Mouse (Mus musculus) CD4-positive, CD25-positive, alpha-beta regulatory T cell, adult 2 months (primary cell): Measurements from ENCODE around the gene Ruvbl2.

ENCODE experiments used
- DNase-seq: peaks from one replicate; pipeline ENCODE4 v3.0.0-alpha.2; 2012; ENCODE audit warnings: low read depth, low spot score

Ruvbl2 gene

DNA sequence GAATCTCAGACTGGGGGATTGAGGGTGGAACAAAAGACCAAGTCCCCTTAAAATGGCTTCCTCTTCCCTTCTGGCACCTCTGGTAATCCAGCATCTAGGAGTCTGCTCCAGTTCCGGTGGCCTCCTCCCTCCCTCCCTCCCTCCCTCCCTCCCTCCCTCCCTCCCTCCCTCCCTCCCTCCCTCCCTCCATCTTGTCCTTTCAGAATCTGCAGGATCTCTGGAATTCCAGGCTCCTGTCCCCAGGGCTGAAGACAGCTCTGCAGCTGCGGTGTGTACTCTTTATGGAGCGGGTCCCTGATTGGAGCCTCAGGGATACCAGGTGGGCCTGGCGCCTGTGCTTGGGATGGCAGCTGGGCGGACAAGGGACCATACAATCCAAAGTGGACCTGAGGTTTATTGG is 23.4 kb upstream of the Ruvbl2 start:
- no peak for DNase-seq

DNA sequence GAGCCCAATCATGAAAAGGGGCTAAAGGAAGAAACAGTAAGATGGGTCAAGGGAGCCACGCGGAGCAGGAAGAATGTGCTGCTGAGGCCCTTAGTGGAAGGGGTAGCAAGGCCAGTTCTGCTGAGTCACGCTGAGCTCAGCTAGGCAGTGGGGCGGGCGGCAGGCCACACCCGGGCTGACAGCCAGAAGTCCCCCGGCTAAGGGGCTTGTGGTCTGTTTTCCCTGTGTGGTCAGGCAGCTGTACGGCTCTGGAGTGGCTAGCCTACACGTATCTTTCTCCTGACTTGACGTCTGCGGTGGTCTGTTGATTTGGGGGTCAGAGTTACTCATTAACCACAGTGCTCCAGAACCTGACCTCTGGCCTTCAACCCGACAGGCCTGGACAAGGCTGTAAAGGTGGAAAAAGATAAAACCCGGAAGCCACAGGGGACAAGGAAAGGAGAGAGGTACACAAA is 23.0 kb upstream of the Ruvbl2 start:
- no peak for DNase-seq

DNA sequence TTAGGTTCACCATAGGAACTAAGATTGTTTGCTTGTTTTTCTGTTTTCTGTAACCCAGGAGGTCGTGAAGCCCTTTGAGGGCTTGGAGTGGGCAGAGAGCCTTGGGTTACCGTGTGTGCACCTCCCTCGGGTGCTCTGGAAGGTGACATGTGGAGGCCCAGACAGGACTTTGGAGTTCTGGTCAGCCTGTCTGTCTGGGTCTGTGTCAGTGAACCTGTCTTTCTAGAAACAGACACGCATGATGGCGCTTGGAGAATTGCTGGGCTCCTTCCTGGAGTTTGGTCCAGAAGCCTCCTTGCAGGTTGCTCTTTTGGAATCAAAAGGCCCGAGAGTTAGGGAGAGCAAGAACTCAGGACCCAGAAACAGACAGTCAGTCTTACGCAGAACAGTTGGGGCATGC is 22.5 kb upstream of the Ruvbl2 start:
- DNase-seq = peak; percentile 42

DNA sequence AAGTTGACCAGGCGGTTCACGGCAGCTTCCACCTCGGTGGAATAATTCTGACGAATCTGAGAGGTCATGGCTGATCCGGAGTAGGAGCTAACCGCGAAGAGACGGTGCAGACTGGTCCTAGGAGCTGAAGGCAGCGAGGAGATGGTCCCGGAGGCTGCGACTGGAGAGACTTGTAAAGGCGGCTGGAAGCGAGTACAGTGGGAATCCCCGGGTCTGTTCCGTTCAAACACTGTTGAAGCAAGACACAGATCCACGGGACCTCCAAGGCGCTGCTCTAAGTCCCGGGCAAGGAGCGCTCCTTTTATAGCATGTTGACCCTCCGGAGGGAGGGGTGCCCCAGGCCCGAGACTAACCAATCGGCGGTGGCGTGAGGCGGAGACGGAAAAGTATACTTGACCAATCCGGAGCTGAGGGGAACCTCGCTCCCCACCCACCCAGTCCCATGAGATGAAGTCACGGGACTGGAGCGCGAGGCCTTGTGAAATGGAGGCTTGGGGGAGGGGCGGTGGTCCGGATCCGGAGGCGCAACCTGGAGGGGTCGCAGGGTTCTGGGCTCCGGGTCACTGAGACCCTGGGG is 21.8 kb upstream of the Ruvbl2 start, which contains the start of gene Ftl1:
TSS of gene Ftl1 (minus strand) at position 321 of the 577 bp plus-strand sequence.
- peak; percentile 96 for DNase-seq

DNA sequence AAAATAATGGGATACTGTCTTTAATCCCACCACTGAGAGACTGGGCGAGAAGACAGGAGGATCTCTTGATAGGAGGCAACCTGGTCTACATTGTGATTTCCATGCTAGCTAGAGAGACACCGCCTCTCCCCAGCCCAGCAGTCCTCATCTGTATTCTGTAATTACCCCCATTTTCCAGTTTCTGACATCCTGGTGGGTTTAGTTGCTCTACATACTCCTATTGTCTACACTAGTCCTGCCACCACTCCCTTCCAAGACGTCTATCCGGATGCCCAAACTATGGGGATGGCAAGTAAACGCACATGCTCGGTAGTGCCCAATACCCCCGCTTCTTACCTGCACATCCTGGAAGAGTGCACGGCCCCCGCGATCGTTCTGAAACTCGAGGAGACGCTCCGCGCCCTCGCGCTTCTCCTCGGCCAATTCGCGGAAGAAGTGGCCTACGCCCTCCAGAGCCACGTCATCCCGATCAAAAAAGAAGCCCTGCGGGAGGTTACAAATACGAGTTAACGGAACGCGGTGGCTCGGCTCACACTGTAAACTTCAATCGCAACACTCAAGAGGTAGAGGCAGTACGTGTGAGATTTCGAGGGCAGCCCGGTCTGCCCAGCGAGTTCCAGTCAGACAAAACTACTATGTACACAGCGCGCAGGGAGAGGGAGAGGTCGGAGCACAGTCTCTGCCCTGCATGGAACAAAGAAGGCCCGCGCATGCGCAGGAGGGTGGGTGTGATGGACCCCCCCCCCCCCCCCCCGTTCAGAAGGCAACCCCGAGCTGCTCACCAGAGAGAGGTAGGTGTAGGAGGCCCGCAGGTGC is 21.1 kb upstream of the Ruvbl2 start:
- DNase-seq = peak; percentile 89

DNA sequence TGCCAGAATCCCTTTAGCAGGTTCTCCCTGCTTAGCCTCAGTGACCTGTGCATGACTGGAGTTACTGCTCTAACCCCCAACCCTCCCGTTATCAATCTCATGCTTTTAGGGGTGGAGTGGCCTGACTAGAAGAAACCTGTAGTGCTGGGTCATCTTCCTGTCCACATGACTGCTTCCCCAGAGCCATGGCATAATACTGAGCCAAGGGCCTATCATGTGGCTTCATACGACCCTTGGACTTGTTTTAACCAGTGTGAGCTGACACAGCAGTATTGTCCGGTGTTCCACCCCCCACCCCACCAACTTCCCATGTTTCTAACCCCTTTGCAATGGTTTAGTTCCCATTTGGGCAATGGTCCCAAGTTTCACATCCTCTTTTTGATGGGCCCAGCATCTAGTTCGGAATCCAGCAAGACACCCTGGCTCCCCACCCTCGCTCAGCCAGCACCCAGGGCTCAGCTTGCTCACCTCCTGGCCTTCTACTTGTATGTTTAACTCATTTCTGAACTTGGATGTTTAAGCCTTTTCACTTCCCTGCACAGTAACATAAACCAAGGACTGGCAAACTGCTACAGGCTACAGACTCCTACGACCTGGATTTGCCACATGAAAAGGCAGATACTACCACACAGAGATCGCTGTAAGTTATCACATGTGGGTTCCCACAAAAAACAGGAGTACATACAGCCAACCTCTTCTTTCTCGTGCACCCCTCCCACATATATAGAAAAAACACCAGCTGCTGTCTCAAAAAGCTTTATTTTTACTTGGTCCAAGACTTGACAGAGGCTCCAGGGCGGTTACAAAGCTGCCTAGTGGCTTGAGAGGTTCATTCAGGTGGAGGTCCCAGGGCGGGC is 19.5 kb upstream of the Ruvbl2 start:
- peak; percentile 34 for DNase-seq

DNA sequence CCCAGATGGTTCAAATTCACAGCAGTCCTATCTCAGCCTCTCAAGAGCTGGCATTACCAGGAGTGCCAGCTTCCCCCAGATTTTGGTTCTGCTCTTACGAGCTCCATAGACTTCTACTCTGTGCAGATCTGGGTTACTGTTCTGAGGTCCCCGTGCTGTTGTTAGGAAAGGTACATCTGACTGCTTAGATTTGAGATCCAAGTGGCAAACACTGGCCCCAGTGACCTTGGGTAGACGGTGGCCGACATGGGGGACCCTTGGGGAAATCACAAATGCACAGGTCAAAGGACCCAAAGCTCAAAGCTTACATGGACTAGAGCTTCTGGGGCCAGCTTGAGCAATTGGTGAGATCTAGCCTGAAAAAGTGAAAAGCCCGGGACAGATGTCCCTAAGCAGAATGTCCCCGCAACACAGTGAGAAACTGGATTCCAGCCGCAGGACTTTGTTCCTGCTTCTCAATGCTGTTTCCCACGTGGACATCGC is 18.9 kb upstream of the Ruvbl2 start:
- DNase-seq = no peak

DNA sequence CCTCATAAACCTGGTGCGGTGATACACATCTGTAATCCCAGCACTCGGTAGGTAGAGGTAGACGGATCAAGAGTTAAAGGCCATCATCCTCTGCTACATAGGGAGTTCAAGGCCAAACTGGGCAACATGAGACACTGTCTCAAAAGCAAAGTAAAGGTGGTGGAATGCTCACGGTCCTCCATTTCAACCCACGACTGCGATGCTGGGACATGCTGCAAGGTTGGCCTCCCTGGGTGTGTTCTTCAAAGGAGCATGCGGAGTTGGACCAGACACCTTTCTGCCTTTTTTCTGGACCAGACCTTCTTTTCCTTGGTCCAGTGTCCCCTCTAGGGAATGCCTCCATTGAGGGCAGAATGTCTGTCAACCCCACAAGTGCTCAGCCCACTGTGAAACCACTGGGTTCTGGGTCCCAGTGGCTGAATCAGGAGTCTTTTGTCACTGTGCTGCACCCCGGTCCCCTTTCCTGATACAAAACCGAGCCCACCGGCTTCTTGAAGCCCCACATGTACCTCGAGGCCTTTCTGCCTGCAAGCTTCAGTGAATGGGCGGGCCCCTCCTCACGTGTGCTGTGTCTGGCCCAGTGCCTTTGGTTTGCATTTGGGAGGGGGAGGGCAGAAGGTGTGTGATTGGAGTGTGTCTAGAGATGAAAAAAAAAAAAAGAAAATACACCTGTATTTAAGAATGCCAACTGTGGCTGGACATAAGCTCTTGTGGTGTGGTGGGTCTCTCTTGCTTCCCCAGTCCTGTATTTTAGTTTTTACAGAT is 18.2 kb upstream of the Ruvbl2 start:
- no peak for DNase-seq

DNA sequence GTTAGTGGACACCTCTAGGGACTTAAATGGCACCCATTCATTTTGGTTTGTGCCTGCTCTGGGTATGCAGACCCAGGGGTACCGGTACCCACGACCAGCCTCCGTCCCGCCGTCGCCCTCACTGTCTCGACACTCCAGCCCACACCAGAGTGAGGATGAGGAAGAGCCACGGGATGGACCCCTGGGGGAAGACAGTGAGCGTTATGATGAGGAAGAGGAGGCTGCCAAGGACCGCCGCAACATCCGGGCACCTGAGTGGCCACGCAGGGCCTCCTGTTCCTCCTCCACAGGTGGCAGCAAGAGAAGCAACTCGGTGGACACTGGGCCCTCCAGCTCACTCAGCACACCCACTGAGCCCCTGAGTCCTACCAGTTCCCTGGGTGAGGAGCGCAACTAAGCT is 17.1 kb upstream of the Ruvbl2 start:
- DNase-seq = no peak

DNA sequence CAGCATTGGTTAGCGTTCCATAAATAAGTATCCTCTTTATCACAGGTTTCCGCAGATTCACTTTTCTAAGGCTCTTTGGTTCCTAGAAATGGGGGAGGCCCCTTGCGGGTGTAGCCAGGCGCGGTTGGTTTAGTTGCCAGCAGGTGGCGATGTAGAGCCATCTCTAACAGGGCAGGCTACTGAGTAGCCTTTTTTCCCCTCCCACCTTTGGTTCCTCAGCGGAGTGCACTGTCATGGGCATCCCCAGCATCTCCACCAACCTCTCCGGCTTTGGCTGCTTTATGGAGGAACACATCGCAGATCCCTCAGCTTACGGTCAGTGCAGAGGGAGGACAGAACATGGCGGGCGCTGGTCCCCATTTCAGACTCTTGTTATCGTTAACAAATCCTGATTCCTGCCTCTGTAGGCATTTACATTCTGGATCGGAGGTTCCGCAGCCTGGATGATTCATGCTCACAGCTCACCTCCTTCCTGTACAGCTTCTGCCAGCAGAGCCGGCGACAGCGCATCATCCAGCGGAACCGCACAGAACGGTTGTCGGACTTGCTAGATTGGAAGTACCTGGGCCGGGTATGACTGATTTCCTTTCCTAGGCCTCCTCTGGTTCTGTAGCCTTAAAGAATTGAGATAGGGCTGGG is 13.6 kb upstream of the Ruvbl2 start:
- DNase-seq = peak; percentile 93

DNA sequence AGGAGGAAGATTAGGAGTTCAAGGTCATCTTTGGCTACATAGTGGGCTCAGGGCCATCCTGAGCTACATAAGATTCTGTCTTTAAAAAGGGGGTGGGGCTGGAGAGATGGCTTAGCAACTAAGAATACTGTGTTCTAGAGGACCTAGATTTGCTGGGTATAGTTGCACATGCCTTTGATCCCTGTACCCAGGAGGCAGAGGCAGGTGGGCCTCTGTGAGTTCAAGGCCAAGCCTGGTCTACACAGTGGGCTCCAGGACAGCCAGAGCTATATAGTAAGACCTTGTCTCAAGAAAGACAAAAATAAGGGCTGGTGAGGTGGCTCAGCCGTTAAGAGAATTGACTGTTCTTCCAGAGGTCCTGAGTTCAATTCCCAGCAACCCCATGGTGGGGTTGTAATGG is 12.1 kb upstream of the Ruvbl2 start:
- DNase-seq = no peak

DNA sequence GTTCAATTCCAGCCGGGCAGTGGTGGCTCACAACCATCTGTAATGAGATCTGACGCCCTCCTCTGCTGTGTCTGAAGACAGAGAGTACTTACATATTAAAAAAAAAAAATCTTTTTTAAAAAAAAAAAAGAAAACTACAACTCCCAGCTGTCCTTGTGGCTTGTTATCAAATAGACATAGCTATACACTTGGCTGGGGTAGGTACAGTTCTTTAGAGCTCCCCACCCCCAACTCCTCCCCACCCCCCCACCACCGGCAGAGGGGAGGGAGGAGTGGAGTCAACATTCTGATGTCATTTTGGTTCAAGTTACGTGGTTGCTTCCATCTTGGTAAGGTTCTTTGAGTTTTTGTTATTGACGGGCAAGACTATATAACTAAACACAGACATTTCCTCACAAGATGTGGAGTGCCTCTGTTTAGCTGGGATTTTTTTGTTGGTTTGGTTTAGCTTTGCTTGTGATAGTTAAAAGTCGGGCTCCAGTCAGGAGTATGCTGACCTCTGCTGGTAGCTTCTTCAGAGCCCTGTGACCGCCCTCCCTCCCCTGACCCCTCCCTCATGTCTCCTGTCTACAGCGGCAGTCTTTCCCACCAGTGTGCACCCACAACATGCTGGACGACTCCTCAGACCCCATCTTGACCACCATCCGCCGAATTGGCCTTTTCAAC is 9.6 kb upstream of the Ruvbl2 start:
- DNase-seq = peak; percentile 72

DNA sequence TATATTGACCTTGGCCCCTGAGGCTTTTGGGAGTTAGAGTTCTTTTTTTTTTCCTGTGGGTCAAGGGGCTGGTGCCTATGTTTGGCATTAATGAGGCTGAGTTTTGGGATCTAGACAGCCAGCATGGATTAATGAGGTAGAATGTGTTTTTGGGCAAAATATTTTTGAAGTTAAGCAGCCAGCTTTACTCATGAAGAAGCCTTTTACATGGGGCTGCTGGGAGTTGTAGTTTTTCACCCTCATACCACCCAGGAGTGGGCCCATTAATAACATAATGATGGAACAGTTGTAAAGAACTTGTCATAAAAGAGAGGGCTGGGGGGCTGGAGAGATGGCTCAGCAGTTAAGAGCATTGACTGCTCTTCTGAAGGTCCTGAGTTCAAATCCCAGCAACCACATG is 8.7 kb upstream of the Ruvbl2 start:
- no peak for DNase-seq

DNA sequence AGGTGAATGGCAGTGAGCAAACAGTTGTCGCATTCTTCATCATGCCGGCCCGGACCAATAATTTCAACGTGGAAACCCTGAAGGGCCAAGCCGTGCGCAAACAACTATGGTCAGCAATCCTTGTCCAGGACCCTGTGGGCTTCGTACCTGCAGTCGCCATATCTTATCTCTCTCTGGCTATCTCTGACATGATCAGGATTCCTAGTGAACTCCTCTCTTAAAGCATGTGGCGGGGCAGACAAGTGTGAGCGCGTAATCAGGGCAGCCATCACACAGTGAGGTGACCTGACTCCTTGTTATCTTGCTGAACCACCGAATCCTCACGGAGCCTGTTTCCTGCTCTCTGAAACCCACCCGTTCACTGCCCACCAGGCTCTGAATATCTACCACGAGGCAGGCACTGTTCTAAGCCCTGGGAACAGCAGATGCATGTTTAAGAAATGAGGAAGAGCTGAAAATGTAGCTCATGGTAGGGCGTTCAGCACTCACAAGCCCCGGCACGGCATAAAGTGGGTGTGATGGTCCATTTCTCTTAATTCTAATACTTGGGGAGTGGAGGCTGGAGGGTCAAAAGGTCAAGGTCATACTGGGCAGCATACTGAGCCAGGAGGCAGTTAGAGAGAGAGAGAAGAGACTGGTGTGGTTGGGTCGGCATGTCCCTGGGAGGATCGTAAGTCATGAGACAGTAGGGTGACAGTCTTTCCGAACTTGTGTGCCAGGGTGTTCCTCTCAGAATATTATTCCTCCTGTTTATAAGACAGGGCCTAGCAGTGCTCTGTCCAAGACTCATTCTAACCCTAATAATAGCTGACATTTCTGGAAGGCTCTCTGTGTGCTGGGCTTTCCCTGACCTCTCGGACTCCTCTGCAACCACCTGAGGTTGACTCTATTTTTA is 5.9 kb upstream of the Ruvbl2 start:
- DNase-seq = no peak

DNA sequence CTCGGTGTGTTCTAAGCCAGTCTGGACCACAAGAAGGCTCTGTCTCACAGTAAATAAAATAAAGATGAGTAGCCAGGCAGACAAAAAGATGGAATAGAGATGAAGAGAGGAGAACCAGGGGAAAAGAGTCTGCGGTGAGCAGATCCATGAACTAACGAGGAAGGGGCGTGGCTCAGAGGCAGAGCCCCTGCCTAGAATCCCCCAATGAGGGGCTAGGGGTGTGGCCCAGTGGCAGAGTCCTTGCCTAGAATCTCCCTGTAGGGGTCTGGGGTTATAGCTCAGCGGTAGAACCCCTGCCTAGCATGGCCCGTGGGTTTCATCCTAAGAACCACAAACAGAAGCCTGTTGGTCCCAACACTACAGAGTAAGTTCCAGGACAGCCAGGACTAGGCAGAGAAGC is 850 bp downstream of the Ruvbl2 start:
- DNase-seq = no peak

DNA sequence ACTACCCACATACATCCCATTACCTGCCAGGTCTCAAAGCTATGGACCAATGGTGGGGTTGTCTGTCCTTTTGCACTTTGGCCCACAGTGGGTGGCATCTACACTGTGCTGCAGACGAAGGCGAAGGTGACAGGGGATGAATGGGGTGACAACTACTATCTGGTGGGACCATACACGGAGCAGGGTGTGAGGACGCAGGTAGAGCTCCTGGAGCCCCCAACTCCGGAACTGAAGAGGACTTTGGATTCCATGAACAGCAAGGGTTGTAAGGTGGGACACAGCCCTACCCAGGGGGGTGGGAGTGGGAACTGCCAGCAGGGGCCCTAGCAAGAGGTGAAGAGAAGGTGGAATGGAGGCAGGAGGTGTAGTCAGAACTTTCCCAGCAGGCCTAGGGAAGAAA is 1.5 kb downstream of the Ruvbl2 start:
- no peak for DNase-seq

DNA sequence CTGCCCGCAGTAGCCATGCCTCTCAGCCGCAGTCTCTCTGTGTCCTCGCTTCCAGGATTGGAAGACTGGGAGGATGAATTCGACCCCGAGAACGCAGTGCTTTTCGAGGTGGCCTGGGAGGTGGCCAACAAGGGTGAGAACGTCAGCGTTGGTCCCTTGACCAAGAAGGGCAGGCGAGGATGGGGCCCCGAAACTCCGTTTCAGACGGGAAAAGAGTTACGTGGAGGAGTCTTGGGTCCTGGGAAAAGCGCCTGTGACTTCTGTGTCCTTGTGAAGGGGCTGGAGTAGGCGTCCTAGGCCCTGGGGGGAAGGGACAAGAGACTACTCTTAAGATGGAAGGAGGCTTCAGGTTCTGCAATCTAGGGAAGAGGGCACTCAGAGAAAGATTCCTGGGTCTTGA is 2.9 kb downstream of the Ruvbl2 start:
- DNase-seq = no peak

DNA sequence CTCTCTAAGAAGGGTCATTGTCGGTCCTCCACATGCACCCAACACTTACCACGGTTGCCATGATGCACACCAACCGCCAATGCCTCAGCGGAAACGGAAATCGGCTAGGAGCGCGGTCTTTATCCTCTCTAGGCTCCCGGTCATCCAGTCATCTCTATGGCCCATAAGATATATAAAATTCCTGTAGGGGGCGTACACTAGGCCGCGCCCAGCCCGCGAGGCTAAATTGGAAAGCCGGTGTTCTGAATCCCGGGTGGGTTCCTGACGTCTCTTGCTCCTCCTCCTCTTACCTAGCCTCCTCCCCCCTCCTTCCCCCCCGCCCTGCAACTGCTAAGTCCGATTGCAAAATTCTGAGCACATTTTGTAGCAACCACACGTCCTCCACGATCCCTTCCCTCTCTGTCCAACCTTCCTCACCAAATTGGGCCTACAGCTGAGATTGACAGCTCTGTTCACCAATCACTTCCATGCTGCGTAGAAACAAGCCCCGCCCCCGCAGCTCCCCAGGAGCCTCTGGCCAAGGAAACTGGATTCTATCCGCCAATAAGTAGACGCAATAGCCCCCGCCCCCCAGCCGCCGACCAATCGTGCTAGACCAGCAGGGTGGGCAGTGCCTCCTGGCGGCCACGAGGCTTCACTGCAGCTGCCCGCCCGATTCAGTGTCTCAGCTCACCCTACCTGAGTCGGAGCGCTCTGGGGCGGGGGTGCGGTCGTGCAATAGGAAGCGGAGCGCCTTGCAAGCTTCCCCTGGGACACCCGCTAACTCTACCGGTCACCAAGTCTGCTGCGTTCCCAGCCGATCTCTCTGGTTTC is 3.5 kb downstream of the Ruvbl2 start, which contains the start of gene Gys1:
TSS of gene Gys1 (plus strand) at position 642 of the 813 bp plus-strand sequence.
- peak; percentile 100 for DNase-seq
